Mouse (Mus musculus): ENCODE measurements around the gene Snx29.
A peak's percentile ranks its signal among the peaks of the same experiment; 100 is the strongest.
"Not testable (repeated sequence)": the region's sequence is repeated elsewhere in the genome, so short reads cannot be mapped to it uniquely, and the experiment has no call there.

Snx29 gene

GRCm38 (mm10) chr16:11359919-11360318 is 37.2 kb downstream of the Snx29 start:
- no peak for DNase-seq (ENCODE audit: low spot score in 2 of 2)

GRCm38 (mm10) chr16:11360576-11360975 is 37.9 kb downstream of the Snx29 start:
- not testable (repeated sequence) for DNase-seq (ENCODE audit: low spot score in 2 of 2)

- DNase-seq (ENCODE audit: low spot score in 2 of 2), result no peak
Measured at GRCm38 (mm10) chr16:11365626-11366025, 42.9 kb downstream of the Snx29 start.

GRCm38 (mm10) chr16:11366851-11367250 is 44.1 kb downstream of the Snx29 start:
- DNase-seq (ENCODE audit: low spot score in 2 of 2), result no peak

- no peak for DNase-seq (ENCODE audit: low spot score in 2 of 2)
Measured at GRCm38 (mm10) chr16:11368412-11368811, 45.7 kb downstream of the Snx29 start.

- DNase-seq (ENCODE audit: low spot score in 2 of 2), result no peak
Measured at GRCm38 (mm10) chr16:11369162-11369561, 46.5 kb downstream of the Snx29 start.

- DNase-seq (ENCODE audit: low spot score in 2 of 2), result peak in 1 of 2 experiments; percentile 19
Measured at GRCm38 (mm10) chr16:11369642-11370041, 46.9 kb downstream of the Snx29 start.

GRCm38 (mm10) chr16:11370132-11370544 is 47.4 kb downstream of the Snx29 start:
- DNase-seq (ENCODE audit: low spot score in 2 of 2), result no peak

GRCm38 (mm10) chr16:11379264-11379663 is 56.6 kb downstream of the Snx29 start:
- DNase-seq (ENCODE audit: low spot score in 2 of 2), result no peak

- DNase-seq (ENCODE audit: low spot score in 2 of 2), result no peak
Measured at GRCm38 (mm10) chr16:11380038-11380437, 57.3 kb downstream of the Snx29 start.

GRCm38 (mm10) chr16:11380871-11381270 is 58.2 kb downstream of the Snx29 start:
- no peak for DNase-seq (ENCODE audit: low spot score in 2 of 2)

- DNase-seq (ENCODE audit: low spot score in 2 of 2), result no peak
Measured at GRCm38 (mm10) chr16:11384361-11384760, 61.7 kb downstream of the Snx29 start.

GRCm38 (mm10) chr16:11385150-11385549 is 62.4 kb downstream of the Snx29 start:
- no peak for DNase-seq (ENCODE audit: low spot score in 2 of 2)

GRCm38 (mm10) chr16:11385798-11386197 is 63.1 kb downstream of the Snx29 start:
- no peak for DNase-seq (ENCODE audit: low spot score in 2 of 2)

GRCm38 (mm10) chr16:11386221-11386620 is 63.5 kb downstream of the Snx29 start:
- DNase-seq (ENCODE audit: low spot score in 2 of 2), result no peak

GRCm38 (mm10) chr16:11388085-11388484 is 65.4 kb downstream of the Snx29 start:
- no peak for DNase-seq (ENCODE audit: low spot score in 2 of 2)

- DNase-seq (ENCODE audit: low spot score in 2 of 2), result no peak
Measured at GRCm38 (mm10) chr16:11389324-11389723, 66.6 kb downstream of the Snx29 start.

- DNase-seq (ENCODE audit: low spot score in 2 of 2), result no peak
Measured at GRCm38 (mm10) chr16:11396570-11396969, 73.9 kb downstream of the Snx29 start.

- DNase-seq (ENCODE audit: low spot score in 2 of 2), result no peak
Measured at GRCm38 (mm10) chr16:11399386-11399785, 76.7 kb downstream of the Snx29 start.

GRCm38 (mm10) chr16:11399845-11400565 is 77.3 kb downstream of the Snx29 start:
- no peak for DNase-seq (ENCODE audit: low spot score in 2 of 2)

GRCm38 (mm10) chr16:11400936-11401335 is 78.2 kb downstream of the Snx29 start:
- DNase-seq (ENCODE audit: low spot score in 2 of 2), result no peak

- no peak for DNase-seq (ENCODE audit: low spot score in 2 of 2)
Measured at GRCm38 (mm10) chr16:11405193-11405592, 82.5 kb downstream of the Snx29 start.

GRCm38 (mm10) chr16:11406201-11406600 is 83.5 kb downstream of the Snx29 start:
- no peak for DNase-seq (ENCODE audit: low spot score in 2 of 2)

- DNase-seq (ENCODE audit: low spot score in 2 of 2), result no peak
Measured at GRCm38 (mm10) chr16:11406622-11407021, 83.9 kb downstream of the Snx29 start.

All from urinary bladder, postnatal 36 days (tissue).